Mouse (Mus musculus) E14TG2a.4 (cell line): ENCODE measurements around the gene Gabbr2.

Experiments used
- CTCF ChIP-seq: conservative IDR thresholded peaks from 2 replicates; pipeline ENCODE4 v1.5.1; 2014; ENCODE audit warnings: low read length
- NANOG ChIP-seq: IDR thresholded peaks from 2 replicates; pipeline ENCODE4 v1.6.1; 2014; ENCODE audit warnings: borderline replicate concordance, low read length, mixed read lengths
- POU5F1 ChIP-seq: IDR thresholded peaks from 2 replicates; pipeline ENCODE4 v1.6.1; 2014; ENCODE audit warnings: low read length, borderline replicate concordance

DNA sequence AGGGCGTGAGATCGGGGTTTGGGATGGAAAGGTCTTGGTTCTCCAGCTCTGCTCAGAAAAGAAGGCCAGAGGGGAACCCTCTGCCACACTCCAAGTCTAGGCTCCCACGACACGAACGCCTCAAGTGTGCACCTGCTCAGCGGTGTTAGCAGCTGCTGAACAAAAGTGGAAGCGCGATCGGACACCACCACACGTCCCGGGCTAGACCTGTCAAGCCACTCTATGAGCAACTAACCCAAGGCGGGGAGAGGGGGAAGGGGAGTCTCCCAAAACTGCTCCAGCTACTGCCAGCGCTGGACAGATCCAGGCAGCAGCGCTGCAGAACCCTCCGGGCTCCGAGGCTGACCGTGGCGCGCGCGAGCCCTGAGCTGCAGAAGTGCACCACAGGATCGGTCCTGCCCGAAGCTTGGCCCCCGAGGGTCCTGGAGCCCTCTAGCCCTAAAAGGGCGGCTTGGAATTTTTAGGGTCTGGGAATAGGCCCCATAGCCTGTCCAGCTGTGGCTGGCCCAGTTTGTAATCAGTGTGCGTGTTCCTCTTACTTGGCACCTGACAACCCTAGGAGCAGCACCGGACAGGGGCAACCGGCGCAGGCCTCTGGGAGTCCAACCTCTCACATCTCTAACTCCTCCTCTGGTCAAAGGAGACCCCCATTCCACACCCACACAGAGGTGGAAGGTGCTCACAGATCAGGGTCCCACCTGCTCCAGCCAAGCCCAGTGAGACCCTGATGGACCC, 1.2 kb downstream of the Gabbr2 start:
- no peak for TF ChIP-seq CTCF
- no peak for TF ChIP-seq POU5F1
- TF ChIP-seq NANOG = no peak
